Mouse (Mus musculus) lung, adult 18-20 months (tissue): ENCODE results near the gene Myof.

Experiments used
- DNase-seq, 2 experiments: peaks; one replicate each; pipeline ENCODE4 v3.0.0; 2022; ENCODE audit warnings: mixed read lengths in 2 of 2

The Myof gene

GRCm38 (mm10) chr19:37937092-37937491 is 106.3 kb downstream of the Myof start:
- DNase-seq, result no peak

- no peak for DNase-seq
Observed at GRCm38 (mm10) chr19:37934640-37935039, 108.7 kb downstream of the Myof start.

GRCm38 (mm10) chr19:37932198-37932597 is 111.2 kb downstream of the Myof start:
- no peak for DNase-seq

- DNase-seq, result no peak
Observed at GRCm38 (mm10) chr19:37927911-37928310, 115.5 kb downstream of the Myof start.

- DNase-seq, result no peak
Observed at GRCm38 (mm10) chr19:37925323-37925722, 118.1 kb downstream of the Myof start.

GRCm38 (mm10) chr19:37924266-37924665 is 119.1 kb downstream of the Myof start:
- no peak for DNase-seq

- DNase-seq, result no peak
Observed at GRCm38 (mm10) chr19:37921098-37921497, 122.3 kb downstream of the Myof start.

GRCm38 (mm10) chr19:37918515-37918932 is 124.9 kb downstream of the Myof start:
- DNase-seq, result peak; percentile 13 to 18

- peak in 1 of 2 experiments; percentile 9 for DNase-seq
Observed at GRCm38 (mm10) chr19:37914261-37914660, 129.1 kb downstream of the Myof start.

GRCm38 (mm10) chr19:37912501-37912900 is 130.9 kb downstream of the Myof start:
- peak; percentile 32 to 58 for DNase-seq

- no peak for DNase-seq
Observed at GRCm38 (mm10) chr19:37909830-37910261, 133.5 kb downstream of the Myof start.

- no peak for DNase-seq
Observed at GRCm38 (mm10) chr19:37907451-37908320, 135.7 kb downstream of the Myof start.

- no peak for DNase-seq
Observed at GRCm38 (mm10) chr19:37906916-37907315, 136.5 kb downstream of the Myof start.

GRCm38 (mm10) chr19:37896081-37896480 is 147.3 kb downstream of the Myof start:
- DNase-seq, result no peak

GRCm38 (mm10) chr19:37891006-37891405 is 152.4 kb downstream of the Myof start:
- no peak for DNase-seq

- DNase-seq, result peak; percentile 38 to 53
Observed at GRCm38 (mm10) chr19:37886355-37887120, 156.8 kb downstream of the Myof start.

- DNase-seq, result no peak
Observed at GRCm38 (mm10) chr19:37881431-37882081, 161.8 kb downstream of the Myof start.

GRCm38 (mm10) chr19:37877511-37878167 is 165.7 kb downstream of the Myof start:
- DNase-seq, result no peak

GRCm38 (mm10) chr19:37876605-37877245 is 166.7 kb downstream of the Myof start:
- DNase-seq, result no peak

GRCm38 (mm10) chr19:37873499-37873898 is 169.9 kb downstream of the Myof start:
- DNase-seq, result no peak

GRCm38 (mm10) chr19:37867592-37867991 is 175.8 kb downstream of the Myof start:
- DNase-seq, result no peak

GRCm38 (mm10) chr19:37866994-37867393 is 176.4 kb downstream of the Myof start:
- no peak for DNase-seq
